Mouse (Mus musculus): ENCODE measurements around the gene Clec16a.

Gene Clec16a

DNA sequence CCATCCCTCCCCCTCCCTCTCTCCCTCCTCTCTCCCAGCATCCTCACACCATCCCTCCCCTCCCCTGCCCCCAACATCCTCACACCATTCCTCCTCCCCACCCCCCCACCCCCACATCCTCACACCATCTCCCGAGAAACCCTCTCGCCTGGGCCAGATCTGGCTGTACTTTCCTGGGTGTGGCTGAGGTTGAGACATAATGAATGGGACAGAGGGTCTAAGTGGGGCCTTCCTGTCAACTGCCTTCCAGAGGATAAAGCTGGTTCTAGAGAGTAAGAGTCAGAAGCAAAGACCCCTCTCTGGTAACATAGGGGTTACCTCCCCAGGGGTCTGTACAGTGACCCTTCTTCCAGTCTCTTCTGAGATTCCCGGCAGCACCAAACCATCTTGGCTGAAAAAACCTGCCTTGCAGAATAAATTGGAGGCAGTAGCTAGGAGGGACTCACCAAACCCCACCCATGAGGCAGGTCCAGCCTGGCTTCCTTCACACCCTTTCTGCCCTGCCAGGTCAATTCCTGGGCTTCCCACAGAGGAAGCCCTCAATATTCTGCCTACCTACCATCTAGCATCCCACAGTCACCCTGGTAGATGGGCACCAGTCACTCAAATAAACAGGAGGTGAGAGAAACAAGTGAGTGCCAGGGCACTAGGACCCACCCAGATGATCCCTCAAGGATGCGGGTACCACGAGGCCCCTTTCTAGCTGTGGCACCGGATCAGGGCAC, 218.6 kb downstream of the Clec16a start:
- DNase-seq (ENCODE audit: low spot score in 2 of 2), result no peak

DNA sequence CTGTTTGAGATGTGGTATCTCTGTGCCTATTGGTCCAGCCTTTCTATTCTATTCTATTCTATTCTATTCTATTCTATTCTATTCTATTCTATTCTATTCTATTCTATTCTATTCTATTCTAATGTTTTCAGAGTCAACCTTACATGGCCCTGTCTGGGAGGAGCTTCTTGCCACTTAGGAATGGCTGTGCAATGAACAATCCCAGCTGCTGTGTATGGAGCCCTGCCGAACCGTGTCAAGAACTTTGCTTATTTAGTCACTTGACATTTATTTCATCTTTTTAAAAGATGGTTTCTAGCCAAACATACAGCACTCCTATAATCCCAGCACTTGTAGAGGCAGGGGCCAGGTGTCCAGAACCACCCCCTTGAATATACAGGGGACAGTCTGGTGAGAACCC, 219.2 kb downstream of the Clec16a start:
- no peak for DNase-seq (ENCODE audit: low spot score in 2 of 2)

DNA sequence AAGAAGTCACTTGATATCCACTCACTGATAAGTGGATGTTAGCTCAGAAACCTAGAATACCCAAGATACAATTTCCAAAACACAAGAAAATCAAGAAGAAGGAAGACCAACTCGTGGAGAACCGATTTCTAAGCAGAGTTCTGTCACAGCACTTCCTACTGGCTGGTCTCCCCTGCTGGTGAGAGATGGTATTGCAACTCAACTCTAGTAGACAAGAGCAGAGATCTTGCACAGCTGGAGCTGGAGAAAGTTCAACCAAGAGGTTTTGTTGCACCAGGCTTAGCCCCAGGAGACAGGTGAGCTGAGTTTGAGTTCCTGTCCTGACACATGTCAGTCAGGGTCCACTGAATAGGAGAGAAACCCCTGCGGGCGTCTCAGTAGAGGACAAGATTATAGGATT, 222.0 kb downstream of the Clec16a start:
- peak; percentile 69 to 72 for DNase-seq (ENCODE audit: low spot score in 2 of 2)

DNA sequence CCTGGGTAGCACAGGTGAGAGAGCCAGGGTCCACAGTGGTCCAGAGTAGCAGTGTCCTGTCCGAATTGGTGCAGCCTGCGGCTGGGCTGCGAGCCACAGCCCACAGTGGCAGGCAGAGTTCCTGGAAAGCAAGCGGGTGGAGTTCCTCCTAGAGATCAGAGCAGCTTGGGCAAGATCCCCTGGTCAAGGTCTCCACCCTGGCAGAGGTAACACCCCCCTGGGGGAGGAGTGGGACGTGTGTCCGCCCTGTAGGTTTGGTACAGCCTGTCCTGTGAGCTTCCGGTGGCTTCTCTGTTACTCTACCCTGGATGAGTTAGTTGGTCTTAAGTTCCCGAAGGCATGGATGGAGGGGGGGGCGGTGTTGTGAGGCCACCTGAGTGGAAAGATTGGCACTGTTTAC, 223.7 kb downstream of the Clec16a start:
- no peak for DNase-seq (ENCODE audit: low spot score in 2 of 2)

DNA sequence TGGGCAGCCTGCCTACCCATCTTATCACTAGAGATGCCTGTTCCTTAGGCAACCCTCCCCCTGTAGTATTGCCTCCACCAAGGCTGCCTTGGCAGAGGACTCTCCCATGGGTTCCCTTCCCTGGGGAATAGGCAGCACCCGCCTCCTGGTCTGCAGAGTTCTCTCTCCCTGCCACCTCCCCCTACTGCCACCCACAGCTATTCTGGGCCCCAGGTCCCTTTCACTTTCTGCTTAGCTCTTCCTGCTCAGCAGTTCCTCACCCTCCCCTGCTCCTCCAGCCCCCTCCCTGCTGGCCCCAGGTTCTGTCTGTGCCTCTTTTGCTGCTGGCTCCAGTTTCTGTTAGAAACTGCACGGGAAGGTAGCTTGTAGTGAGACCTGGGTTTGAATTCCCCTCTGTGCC, 224.5 kb downstream of the Clec16a start:
- peak; percentile 27 to 35 for DNase-seq (ENCODE audit: low spot score in 2 of 2)

DNA sequence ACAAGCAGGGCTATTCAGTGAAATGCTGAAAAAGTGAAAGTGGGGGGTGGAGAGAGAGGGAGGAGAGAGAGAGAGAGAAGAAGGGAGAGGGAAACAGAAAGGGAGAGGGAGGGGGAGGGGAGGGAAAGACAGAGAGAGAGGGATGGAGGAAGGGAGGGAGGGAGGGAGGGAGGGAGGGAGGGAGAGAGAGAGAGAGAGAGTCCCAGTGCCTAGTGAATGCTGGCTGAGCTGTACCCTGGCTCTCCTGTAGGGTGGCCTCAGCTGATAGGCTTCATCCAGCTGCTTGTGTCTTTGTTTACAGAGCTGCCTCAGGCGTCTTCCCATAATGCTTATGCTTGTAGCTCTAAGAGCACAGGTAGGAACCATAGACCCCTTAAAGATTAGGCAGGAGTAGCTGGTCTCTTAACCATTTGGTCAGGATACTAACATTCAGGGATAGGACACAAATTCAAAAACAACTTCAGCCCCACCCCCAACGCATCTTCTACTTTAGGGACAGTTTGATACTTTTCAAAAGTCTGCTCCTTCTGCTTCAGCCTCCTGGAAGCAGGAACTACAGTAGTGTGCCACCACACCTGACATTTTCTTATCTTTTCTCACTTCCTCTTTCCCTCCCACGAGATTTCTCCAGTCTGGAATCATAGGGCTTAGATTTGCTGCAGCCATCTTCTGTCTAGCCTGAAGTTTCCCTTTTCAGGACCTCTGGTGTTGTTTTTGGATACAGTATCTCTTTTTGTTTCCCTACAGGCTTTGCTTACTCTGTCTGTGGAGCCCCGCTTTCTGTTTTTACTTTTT, 225.6 kb downstream of the Clec16a start:
- DNase-seq (ENCODE audit: low spot score in 2 of 2), result no peak

DNA sequence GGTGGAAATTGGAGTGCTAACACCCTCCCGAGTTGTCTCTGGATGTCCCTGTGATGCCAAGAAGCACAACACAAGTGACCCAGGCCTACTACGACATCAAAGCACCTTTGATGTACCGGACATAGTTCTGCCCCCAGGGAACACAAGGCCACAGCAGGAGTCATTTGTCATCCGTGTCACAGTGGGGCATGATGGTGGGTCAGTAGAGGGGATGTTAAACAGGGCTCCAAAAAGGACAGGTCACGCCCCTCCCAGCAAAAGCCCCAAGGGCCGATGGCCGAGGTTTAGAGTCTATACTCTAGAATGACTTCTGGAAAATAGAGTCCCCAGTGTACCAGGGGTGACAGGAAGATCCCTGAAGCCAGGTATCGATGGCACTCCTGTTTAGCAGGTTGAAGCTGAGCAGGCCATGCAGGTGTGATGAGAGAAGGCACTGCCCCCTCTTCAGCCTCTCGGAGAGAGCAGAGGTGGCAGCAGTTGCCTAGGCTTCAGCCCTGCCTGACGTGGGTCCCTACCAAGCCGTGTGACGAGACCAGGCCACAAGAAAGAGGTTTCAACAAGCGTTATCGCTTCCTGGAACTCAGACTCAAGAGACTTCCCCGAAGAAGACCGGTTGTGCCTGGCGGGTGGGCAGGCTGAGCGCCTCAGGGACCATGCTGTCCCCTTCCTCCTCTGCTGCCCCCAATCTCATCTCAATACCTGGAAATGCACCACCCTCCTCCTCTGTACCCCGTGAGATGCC, 226.8 kb downstream of the Clec16a start:
- DNase-seq (ENCODE audit: low spot score in 2 of 2), result no peak

DNA sequence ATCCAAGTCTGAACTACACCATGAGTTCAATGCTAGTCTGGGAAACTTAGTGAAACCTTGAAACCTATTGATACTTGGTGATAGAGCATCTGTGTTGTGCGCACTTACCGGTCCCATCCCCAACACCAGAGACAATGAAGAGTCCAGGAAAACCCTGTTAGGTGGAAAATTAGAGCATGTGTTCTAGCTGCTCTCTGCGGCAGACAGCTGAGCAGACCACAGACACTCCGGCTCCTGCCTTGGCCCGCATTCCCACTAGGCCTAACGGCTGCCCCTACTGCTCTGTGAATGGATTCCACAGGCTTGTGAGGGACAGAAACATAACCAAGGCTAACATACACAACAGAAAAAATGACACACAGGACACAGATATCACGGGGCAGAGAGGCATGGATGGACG, 228.4 kb downstream of the Clec16a start:
- DNase-seq (ENCODE audit: low spot score in 2 of 2), result no peak

DNA sequence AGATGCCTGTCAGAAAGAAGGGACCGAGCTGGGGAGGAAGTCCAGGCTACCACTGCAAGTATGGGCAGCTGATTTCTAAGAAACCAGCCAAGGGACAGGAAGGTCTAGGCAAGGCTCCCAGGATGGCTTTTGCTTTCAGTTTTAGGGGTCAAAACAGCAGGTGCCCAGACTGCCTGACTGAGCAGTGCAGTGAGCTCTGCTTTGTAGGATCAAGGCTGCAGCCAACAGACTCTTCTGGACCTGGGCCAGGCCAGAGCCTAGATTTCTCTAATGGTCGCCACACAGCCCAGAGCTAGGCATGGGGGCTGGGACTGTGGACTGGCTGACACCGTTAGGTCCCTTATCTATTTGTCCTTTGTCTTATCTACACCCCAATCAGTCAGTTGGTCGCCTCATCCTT, 229.6 kb downstream of the Clec16a start:
- no peak for DNase-seq (ENCODE audit: low spot score in 2 of 2)

DNA sequence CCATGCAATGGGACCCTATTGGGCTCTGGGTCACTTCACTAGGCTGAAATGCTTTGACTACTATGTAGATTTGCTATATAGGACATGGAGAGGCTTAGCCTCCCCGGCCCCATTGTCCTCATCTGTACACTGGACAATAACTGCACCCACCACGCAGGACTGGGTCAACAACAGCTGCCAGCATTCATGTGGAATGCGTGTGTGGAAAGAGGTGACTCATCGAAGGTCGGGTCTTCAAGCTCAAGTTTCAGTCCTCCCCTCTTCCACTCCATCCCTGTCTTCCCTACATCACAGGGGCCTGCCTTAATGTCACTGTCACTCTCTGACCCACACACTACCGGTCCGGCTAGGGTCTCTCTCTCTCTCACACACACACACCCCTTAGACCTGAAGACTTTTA, 231.2 kb downstream of the Clec16a start:
- DNase-seq (ENCODE audit: low spot score in 2 of 2), result no peak

DNA sequence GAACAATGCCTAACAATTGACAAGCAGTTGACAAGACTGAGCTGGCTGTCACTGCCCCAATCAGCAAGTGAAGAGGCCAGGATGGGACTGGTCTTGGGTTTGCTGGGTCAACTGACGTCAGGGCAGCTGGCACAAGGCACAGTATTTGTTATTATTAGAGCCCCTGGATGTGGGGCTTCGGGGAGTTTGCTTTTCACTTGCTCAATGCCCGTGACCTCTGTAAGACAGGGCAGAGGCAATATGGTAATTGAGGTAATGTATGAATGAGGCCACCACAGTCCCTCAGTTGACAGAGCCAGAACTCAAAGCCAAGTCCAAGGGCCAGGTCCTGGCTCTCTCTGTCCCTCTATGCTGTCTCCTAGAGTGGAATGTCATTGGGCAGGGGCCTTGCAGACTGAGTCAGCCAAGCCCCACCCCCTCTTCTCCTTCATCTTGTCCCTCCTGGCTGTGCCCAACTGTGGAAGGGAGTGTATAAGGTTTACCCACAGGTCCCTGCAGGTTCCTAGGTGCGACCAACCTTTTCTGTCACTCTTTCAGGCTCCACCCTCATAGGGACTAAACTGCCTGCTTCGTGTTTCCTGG, 232.5 kb downstream of the Clec16a start:
- DNase-seq (ENCODE audit: low spot score in 2 of 2), result no peak

DNA sequence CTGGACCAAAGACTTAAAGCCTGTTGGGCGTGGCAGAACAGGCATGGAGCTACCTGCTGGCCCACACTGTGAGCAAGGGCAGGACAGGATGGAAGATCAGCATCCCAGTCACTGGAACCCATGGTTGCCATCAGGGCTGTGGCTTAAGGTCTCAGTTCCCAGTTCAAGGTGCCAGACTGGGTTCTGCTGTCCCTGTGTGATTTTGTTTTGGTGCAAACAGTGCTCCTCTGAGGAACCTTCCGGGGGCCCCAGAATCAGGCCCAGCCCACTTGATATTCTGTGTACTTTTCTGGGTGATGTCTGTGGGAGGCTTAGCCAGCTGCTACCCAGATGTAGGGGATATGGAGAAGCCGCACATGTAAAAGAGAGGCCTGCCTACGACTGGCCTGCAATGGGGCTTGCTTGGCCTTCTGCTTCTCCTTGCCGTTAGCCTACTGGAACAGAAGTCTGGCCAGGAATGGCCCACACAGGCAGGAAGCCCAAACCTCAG, 235.5 kb downstream of the Clec16a start:
- DNase-seq (ENCODE audit: low spot score in 2 of 2), result no peak

DNA sequence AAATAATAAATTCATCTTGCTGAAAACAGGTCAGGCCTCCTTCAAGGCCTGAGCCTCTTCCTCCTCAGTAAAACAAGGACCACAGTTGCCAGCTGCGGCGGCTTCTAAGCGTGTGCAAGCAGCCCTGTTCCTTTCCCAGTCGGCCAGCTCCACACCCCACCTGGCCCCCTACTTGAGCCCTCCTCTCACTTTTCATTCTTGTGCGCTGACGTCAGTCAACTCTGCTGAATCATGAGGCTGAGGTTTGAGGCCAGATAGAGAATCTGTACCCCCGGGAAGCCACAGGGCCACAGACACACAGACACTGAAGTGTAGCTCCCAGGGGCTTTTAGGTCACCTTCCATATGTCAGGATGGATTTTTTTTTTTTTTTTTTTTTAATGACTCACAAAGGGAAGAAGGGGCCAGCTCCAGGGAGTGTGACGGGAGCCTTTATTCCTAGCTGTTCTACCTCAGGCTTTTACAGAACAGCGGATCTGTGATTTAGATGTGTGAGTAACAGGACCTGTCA, 236.8 kb downstream of the Clec16a start:
- no peak for DNase-seq (ENCODE audit: low spot score in 2 of 2)

DNA sequence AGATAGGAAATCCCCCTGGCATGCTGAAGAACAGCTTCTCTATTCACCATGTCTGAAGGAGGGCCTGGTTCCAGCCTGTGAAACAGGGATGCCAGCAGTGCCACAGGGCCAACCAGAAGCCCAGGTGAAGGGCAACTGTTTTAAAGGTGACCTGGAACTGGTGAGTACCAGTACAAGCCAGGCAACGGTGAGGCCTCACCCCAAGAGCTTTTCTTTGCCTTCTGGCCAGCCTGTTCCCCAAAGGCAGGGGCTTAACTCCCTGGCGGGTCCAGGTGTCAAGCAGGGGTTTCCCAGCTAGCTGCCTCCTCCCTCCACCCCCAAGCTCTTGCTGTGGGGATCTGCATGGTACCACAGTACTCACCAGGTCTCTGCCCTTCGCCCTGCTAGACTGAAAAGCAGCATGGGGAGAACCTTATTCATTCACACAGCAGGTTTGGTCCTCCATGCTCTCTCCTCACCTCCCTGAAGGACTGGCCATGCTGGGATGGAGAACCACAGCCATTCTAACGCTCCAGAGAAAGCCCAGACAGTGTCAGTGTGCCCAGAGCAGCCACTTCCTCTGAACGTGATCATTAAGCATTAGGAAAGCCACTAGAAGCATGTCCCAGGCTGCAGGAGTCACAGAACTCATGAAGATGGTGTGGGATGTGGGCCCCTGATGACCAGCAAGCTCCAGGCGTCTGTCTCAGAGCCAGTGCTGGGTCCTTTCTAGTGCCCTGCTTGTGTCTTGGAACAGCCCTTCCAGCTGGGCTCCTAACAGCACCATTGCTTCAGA, 237.4 kb downstream of the Clec16a start:
- DNase-seq (ENCODE audit: low spot score in 2 of 2), result no peak

DNA sequence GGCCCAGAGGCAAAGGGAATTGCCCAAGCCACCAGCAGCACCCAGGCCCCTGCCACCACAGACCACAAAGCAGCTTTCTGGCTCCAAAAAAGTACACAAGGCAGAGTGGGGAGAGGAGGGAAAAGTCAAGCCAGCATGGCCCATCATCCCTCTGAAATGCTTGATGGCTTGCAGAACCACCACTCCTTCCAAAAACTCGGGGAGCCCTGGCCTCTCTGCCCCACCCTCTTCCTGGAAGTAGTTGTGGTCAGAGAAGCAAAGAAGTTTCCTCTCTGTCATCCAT, 238.0 kb downstream of the Clec16a start:
- no peak for DNase-seq (ENCODE audit: low spot score in 2 of 2)

DNA sequence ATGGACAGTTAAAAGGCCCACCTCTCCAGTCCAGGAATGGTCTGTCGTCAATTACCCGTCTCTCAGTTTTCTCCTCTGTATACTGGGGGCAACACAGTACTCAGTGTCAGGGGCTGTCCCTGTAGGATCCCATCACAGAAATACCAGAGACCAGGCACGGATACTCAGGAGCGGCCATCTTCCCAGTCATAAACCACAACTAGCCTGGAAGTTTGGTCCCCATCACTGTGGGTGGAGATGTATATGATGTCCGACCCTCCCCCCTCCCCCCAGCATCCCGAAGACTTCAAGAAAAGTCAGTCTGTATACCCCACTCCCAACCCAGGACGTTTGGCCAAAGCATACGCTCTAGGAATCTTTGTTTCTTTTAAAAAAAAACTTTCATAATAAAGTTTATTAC, 238.3 kb downstream of the Clec16a start:
- no peak for DNase-seq (ENCODE audit: low spot score in 2 of 2)

DNA sequence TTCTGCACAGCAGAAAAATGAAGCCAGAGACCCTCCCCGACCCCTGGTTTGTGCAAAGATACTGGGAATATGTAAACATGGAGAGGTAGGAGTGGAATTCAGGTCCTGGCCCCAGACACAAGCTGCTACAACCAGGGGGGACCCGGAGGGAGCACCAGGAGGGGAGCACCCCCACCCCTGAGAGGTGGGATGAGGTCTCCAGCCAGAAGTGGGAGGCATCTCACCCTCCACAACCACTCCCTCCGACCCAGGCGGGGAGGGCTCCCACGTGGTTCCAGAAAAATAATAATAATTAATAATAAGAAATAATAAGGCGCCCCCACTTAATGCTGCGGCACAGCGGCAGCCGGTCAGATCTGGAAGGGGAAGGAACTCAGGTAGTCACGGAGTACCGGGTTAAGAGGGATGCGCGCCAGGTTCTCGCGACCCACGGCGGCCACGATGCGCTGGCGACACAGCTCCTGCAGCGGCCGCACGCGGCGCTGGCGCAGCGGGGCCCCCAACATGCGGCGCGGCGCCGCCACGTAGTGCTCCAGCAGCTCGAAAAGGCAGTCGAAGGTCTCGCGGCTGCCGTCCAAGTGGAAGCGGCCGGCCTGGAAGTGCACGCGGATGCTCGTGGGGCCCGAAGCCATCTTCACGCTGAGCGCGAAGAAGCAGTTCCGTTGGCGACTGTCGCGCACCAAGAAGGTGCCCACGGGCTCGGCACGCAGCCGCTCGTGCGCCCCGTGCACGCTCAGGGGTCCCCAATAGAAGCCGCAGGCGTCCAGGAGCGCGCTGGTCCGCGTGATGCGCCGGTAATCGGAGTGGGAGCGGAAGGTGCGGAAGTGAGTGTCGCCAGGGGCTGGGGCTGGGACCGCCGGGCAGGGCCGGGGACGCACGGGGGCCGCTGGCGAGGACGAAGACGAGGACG, 239.0 kb downstream of the Clec16a start:
- DNase-seq (ENCODE audit: low spot score in 2 of 2), result peak in 1 of 2 experiments; percentile 33

DNA sequence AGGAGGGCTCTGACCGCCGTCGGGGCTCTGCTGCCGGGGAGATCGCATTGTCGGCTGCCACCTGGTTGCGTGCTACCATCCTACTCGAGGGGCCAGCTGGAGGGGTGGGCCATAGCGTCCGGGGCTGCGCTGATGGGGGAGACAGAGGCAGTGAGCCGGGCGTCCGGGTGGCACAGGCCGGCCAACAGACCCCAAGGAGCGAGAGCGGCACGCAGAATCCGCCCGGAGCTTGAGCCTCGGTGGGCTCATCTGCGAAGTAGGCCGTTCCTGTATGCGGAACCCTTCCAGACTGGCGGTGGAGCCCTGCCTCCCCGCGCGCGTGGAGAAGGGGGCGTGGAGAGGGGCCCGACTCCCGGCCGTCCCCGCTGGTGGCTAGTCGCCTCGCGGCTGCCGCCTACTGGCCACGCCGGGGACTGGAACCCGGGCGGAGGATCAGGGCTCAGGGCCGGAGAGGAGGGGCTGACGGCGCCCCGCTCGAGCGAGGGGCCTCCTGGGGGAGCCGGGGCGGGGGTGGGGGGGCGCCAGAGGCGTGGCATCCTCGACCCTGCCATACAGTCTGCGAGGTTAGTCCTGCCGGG, 239.7 kb downstream of the Clec16a start:
- peak; percentile 81 to 85 for DNase-seq (ENCODE audit: low spot score in 2 of 2)

DNA sequence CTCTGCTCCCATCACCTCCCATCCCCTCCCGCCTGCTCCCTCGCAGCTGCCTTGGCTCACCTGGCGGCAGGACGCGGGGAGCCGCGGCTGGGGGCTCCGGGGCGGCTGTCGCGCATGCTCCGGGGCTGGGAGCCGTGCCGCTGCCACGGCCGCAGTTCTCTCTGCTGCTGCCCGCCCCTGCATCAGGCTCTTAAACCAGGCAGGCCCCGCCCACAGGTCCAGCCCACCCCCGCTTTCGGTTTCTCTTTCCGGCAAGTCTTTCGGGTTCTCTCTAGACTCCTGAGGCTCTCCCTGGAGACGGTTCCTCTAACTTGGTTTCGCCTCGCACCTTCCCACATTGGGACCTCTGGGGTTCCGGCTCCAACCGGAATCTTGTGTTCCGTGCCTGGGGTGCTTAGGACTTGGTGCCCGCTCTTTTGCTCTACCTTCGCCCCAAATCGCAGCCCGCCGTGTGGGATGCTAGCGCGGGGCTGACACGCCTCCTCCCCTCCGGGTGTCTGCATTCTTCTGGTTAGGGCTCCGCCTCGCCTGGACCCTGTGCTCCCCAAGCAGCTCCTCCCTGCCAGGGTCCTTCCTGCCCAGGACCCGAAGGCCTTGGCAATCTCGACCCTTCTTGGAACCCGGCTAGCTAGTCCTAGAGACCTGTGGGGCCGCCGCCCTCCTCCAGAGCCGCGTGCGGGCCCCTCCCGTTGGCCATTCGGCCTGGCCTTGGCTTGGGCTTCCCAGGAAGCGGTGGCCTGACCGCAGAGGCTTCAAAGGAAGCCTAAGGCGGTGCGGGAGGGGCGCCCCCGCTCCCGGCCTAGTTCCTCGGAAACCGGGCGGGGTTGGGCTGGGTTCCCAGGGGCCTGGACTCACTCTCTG, 240.5 kb downstream of the Clec16a start, which contains the start of gene Socs1:
Gene Socs1, minus strand, starts transcription at position 166 of the 861 bp plus-strand sequence.
- DNase-seq (ENCODE audit: low spot score in 2 of 2), result peak; percentile 71 to 77
